Mouse (Mus musculus): ENCODE measurements at regions not wholly inside any gene's neighbourhood (a gene's known extent, or its start where the extent isn't known, plus 50 kb on each side); places are given as distances from the start of the nearest gene placed in this dataset.

DNA sequence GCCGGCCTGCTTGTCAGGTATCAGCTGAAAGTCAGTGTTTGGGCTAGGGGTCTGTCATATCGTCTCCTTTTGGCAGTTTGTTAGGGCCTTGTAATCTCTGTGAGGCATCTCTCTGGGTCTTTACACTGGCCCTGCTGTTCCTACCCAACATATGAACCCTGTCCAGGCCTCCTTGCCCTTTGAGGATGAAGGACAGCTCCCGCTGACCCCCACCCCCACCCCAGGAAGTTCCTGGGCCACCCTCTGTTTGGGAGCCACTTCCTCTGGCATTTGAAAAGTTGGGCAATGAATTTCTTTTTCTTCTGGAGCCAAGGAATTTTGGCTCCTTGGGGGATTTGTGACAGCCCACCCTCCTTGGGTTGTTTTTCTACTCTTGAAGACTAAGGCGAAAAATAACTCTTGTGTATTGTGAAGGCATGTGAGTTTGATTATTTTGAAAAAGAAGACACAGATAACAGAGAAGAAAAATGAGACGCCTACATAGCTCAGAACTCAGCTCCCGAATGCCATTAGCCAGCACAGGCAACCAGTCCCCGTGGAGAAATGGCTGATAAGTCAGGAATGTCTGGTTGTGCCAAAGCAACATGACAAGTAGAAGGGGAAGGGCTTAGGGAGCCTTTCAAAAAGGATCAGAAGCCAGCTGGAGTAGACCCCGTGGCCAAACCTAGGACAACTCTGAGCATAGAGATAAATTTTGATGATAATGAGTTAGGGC is 249.5 kb downstream of the Gm49356 start:
- DNase-seq (ENCODE audit: low read depth, low spot score), result no peak

DNA sequence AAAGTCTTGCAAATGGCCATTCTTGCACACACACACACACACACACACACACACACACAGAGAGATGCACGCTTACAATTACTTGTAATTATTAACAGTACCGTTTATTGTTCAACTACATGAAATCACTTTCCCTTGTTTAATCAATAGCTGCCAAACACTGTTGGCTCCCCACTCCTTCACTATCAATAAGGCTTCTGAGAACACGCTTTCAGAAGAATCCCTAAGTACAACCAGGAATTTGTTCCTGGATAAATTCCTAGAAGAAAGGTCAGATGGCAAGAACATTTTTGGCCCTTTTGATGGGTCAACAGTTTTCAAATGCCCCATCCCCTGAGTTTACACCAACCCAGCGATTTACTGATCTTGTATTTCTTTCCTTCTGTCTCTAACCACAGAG is 252.5 kb downstream of the Gm49356 start:
- DNase-seq (ENCODE audit: low read depth, low spot score), result no peak

DNA sequence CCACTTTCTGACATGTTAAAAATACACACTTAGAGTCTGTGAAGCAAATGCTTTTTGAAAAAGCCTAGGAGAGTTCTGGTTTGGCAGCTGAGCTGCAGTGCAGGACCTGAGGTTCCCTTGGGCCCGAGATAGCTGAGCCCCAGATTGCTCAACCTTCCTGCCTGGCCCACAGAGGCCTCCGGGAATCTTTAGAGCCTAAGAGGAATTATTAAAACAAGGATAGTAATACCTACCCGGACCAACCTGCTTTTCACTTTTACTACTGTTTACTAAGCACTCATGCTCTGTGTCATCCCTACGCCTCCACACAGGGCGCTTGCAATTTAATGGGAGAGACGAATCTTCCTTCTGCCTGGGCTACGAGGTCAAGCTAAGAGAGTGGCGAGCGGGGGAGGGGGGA is 253.4 kb downstream of the Gm49356 start:
- peak; percentile 30 for DNase-seq (ENCODE audit: low read depth, low spot score)

DNA sequence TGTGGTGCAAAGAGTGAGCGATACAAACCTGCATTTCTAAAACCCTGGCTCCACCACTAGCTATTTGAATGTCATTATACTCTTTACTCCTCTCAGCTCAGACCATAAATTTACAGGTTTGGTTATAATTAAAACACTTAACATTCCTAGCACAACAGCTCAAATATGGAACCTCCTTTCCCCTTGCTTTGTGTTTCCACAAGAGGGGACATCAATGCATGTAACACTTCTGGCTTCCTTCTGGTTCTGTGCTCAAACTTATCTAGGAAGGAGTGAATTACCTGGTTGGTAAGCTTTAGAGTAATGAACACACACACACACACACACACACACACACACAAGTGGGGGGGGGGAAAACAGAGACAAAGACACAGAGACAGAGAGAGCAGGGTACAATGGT is 254.8 kb downstream of the Gm49356 start:
- DNase-seq (ENCODE audit: low read depth, low spot score), result no peak

DNA sequence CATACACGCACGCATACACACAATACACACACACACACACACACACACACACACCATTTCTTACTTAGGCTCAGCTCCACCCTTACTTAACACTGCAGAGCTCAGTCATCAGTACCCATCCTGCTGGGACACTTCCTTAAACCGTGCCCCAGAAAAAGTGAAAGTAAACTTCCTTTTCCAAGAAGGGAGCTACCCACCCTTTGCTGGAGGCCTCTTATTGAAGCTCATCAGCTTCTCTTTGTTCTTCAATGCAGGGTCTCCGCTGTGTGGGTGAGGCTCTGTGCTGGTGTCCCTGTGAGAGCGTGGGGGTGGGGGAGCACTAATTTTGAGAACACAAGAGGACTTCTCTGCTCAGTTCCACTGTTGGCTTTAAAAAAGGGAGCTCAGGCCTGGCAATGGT is 256.6 kb downstream of the Gm49356 start:
- peak; percentile 30 for DNase-seq (ENCODE audit: low read depth, low spot score)

DNA sequence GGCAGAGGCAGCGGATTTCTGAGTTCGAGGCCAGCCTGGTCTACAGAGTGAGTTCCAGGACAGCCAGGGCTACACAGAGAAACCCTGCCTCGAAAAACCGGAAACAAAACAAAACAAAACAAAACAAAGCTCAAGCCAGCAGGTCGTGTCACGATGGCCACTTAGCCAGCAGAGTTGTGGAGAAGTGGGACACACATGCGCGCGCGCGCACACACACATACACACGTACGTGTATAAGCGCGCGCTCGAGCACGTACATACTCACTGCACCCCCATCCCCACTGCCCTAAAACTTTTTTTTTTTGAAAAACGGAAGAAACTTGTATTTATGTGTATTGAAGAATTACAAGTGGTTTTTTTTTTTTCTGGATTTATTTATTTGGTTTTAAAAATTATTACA is 257.0 kb downstream of the Gm49356 start:
- no peak for DNase-seq (ENCODE audit: low read depth, low spot score)

DNA sequence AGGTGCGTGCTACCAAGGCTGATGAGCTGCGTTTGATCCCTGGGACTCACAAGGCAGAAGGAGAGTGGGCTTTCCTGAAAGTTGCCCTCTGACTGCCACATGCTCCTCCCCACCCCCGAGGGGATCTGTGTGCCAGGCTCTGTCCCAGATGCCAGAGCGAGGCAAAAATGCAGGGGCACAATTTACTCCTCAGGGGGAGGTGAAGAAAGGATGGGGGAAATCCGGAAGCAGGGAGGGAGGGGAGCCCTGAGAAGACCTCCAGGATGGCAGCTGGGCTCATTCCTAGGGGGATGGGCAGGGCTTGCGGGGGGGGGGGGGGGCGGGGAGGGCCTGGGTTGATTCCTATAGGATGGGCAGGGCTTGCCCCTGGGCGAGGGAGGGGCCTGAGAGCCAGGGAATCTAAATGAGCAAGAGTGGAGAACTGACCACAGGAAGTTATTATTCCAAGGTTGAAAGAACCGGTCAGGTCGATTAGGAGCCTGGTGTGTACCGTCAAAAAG is 257.5 kb downstream of the Gm49356 start:
- DNase-seq (ENCODE audit: low read depth, low spot score), result no peak

DNA sequence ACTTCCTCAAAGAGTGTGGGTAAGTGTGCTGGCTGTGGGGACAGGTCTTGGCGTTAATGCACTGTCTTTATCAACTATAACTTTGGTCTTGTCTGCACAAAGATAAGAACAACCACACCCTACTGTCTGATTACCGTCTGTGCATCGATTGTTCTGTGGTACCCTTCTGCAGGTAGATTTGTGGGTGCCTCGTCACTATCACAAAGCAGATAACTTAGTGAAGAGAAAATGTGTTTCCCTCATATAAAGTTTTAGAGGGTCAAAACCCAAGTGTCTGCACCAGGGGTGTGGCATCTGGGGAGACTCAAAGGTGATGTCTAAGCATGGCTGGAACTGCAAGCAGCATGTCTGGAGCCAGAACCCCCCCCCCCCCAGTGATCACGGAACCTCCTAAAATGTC is 259.4 kb downstream of the Gm49356 start:
- DNase-seq (ENCODE audit: low read depth, low spot score), result no peak

DNA sequence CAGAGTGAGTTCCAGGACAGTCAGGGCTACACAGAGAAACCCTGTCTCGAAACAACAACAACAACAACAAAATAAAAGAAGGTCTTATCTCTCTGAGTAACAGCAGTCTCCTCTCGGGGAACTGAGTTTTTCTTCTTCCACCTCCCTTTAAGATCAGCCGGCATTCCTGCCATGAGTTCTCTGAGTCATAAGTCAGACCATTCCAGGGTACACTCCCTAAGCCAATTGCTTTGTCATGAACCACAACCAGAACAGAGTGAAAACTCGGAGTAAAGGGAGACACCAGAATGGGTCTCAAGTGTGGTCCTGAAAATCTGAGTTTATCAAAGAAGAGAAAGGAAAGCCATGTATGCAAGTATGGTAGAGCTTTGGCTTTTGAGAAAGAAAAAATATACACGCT is 262.4 kb downstream of the Gm49356 start:
- peak; percentile 74 for DNase-seq (ENCODE audit: low read depth, low spot score)

DNA sequence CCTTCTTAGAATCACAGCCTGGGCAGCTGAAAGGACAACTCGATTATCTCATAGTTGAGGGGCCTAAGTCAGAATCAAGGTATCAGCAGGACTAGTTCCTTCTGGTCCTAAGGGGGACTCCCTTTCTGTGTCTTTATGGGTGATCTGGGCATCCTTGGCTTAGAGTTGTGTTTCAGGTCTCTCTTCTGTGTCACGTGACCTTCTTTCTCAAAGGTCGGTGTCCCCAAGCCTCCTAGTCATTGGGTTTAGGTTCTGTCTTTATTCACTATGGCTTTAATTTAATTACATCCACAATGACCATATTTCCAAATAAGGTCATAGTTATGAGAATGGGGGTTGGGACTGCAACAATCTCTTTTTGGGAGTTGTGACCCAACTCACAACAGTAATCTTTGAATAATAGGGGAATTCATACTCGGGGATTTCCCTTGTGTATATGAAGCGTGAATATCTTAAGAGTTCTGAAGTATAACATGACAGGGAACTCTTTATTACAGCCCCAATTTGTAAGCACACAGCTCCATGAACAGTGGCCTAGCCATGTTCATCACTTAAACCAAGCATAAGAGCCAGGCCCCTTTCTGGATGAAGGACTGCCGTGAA is 263.8 kb downstream of the Gm49356 start:
- no peak for DNase-seq (ENCODE audit: low read depth, low spot score)

DNA sequence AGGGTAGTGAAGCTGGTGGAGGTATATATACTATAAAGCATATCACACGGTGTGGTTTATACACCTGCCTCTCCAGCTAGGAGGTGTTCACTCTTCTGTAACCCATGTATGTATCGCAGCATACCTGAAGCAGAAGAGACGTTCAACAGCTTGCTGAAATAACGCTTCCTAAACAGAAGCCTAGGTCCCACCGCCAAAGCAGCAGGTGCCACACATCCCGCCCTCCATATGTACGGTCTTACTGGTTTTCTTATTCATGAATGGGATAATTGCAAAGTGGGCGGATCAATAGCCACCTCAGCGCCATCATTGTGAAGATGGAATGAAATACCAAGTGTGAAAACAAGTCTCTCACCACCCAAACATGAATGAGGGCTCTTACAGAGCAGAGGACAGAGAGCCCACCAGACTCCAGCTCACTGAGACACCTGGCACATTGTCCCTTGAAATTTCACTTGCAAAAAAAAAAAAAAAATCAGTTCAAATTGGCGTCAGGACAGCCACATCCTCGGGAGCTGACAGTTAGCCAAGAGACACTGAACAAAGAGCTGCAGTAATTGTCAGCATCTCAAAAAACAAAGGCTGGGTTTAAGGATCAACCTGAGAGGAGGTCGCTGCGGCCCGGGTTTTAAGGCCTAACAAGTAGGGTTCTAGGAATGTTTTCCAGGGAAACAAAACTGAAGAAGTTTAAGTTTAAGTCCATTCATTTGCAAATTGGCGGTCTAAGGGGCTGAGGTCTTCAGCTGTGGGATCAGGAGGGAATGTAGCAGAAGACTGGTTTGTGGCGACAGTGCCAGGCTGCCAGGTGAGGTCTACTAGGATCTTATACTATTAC is 264.5 kb downstream of the Gm49356 start:
- DNase-seq (ENCODE audit: low read depth, low spot score), result no peak

DNA sequence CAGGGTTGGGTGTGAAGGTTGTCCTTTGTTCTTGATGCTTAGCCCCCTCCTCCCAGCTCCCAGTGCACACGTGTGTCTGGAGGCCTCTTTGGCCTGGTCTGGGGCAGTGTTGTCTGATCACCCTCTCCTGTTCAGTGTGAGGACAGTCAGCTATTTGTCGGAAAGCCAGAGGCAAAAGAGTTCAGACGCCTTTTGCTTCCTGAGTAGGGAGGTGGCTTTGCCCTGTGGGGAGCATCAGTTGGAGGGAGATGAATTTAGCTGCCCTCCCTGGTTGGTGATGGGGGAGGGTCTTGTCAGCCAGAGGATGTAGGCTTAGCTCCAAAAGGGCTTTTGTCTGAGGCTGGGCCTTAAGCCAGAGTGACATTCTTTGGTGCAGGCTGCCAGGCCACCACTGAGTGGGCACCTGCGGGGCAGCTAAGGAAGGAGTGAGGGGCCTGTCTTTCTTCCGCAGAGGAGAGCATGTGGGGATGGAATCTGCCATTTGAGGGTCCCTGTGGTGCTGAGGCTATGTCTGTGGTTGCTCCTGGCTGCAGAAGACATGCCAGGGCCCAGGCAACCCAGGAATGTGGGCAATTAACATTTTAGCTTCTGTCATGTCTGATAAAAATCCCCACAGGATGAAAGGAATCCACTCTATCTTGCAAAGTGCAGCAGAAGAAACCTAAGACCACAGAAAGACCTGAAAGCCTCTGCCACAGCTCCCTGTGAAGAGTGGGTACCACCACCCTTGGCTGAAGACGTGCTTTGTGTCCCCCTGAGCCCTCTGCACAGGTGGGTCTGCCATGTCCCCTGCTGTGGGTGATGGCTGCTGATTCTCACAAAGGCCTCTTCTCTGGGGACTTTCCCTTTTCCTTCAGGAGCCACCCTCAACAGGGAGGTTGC is 265.6 kb downstream of the Gm49356 start:
- DNase-seq (ENCODE audit: low read depth, low spot score), result peak; percentile 19

DNA sequence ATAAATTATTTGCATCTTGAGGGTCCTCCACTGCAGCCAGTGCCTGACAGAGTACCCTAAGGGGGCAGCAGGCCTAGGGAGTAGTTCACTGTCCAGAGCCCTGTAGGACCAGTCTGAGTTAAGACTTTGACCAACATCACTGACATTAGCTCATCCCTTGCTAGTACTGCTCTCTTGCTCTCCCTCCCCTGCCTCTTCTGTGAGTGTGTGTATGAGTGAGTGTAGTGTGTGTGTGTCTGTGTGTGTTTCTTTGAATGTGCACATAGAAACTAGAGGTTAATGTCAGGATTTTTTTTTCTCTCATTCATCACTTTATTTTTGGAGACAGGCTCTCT is 266.2 kb downstream of the Gm49356 start:
- no peak for DNase-seq (ENCODE audit: low read depth, low spot score)

DNA sequence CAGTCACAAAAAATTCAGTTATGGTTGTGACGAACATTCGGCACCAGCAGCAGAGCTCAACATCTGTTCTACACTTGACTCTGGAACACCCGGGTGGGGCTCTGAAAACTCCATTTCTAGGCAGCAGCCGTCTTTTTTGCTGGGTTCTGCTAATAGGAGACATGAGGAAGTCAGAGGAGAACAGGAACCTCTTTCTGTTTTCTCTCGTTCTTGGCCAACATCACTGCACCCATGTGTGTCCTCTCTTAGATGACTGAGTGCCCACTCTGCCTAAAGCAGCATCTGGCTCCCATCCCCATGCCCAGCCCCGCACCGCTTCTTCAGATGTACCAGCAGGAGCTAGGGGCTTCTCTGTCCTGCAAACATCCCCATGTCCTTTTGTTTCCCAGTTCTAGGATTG is 267.2 kb downstream of the Gm49356 start:
- no peak for DNase-seq (ENCODE audit: low read depth, low spot score)

DNA sequence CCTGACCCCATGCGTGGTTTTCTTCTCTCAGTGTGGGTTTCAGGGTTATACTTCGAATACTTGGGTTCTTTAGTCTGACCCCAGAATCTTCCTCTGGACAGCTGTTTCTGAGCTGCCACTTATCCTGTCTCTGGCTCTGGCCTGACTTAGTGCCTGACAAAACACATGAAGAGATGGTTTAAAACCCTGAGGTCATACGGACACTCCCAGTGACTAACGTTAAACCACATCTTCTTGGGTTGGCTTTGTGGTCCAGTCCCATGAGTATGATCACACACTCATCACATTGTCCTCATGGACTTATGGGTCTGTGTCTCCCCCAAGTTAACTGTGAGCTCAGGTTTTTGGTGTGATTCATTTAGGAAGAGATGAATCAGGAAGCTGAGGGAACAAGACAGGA is 269.7 kb downstream of the Gm49356 start:
- peak; percentile 68 for DNase-seq (ENCODE audit: low read depth, low spot score)

DNA sequence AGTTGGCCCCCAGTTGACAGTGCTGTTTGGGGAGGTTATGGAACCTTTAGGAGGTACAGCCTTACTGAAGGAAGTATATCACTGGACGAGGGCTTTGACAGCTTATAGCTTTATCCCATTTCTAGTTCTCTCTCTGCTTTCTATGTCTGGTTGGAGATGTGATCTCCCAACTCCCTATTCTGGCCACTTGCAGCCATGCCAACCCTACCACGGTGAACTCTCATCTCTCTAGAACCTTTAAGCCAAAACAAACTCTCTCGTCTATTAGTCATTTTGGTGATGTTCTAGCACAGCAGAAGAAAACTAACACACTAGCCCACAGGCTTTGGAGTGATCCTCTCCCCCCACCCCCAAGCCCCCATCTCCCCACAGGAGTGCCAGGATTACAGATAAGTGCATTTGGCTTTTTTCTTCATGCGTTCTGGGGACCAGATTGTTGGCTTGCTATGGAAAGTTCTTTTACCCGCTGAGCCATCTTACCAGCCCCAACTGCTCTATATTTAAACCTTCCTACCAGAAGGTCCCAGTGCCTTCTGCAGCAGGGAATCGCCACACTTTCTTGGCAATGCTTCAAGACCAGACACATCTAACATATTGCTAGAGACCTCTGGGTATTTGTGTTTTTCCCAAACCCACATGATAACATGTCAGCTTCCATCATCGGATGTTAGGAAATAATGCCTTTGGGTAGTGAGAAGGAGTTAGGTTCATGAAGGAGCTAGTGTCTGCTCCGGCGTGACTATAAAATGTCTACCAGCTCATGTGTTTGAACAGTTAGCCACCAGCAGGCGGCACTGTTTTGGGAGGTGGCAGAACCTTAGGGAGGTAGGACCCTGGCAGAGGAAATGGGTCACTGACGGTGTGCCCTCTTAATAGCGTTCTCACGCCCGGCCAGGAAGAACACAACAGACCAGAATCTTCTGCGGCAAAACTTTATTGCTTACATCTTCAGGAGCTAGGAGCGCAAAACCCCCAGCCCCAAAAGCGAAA is 272.1 kb downstream of the Gm49356 start:
- DNase-seq (ENCODE audit: low read depth, low spot score), result no peak

DNA sequence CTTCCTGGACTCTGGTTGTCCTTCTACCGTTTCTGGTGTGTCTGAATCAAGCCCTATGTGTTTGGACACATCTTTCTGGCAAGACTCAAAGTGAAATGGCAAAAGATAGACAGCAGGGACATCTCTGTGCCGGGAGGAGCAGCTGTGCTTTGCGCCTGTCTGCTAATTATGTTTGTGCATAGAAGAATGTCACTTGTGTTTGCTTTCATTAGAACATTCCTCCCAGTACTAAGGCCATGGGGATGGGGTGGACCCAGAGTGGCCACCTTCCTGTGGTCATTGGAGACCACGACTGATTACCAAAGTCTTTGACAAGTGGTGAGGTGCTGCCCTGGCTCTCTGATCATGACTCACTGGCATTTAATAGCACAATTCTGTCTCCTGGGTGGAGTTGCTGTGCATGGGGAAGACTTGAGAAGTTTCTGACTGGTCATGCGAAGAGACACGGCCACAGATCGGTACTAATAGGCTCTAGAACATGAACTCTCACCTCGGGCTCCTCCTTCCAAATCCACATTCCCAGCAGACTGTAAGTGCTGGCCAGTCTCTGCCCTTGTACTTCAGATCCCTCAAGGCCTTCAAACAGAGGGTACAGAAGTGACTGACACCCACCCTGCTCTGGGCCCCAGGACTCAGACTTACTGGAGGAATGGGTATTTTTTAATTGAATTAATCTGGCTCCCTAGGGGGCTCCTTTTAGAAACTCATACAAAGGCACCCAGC is 279.0 kb downstream of the Gm49356 start:
- no peak for DNase-seq (ENCODE audit: low read depth, low spot score)

DNA sequence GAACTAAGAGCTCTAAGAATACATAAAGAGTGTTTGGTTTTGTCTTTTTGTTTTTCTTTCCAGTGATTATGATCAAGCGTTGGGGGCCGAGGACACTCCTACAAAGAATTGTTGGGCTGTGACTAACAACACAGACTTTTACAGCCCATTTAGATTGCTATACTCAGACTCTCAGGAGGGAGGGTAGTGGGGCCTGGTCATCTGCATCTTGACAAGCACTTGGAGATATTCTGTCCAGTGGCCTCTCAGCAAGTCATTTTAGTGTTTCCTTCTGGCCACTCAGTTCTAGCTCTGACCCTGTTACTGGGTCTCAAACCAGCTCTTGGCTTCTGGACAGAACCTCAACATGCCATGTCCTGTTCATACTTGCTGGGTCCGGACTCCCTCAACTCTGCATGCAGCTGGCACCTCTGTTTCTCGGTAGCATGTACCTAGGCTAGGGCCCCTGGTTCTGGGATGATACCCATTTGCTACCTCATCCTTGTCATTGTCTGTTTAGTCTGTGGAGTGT is 279.6 kb downstream of the Gm49356 start:
- no peak for DNase-seq (ENCODE audit: low read depth, low spot score)

DNA sequence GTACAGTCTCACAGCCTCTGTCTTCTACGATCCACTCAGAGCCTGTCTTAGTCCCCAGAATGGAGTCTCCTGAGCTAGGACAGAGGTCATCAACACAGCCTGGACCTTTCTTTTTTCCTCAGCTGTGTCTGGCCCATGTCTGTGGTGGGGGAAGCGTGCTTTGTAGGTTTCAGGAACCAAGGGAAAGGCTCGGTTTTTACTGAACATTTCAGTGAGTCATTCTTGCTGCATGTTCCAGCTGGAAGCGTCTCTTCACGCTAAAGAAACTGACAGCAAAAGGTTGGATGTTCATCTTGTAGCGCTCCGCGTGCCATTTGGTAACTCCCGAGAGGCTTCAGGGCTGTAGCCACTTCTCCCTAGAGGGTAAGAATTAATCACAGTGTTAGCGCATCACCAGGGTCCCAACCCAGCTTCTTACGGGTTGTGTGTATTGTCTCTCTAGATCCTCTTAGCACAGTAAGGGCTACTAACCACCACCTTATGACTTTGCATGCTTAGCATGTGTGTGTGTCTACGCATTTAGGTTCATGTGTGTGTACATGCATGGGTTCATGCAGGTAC is 280.2 kb downstream of the Gm49356 start:
- DNase-seq (ENCODE audit: low read depth, low spot score), result no peak
